Mouse (Mus musculus): ENCODE results near the gene Gab1. TPM values are rescaled to one million over a fixed set of nuclear protein-coding genes. Genes with fewer than 3 reads are reported as not detected.
A peak's percentile ranks its signal among the peaks of the same experiment; 100 is the strongest.

Gab1 gene
- total RNA-seq, 2 experiments from 2014 or later = 20.0 to 23.0 TPM

DNA sequence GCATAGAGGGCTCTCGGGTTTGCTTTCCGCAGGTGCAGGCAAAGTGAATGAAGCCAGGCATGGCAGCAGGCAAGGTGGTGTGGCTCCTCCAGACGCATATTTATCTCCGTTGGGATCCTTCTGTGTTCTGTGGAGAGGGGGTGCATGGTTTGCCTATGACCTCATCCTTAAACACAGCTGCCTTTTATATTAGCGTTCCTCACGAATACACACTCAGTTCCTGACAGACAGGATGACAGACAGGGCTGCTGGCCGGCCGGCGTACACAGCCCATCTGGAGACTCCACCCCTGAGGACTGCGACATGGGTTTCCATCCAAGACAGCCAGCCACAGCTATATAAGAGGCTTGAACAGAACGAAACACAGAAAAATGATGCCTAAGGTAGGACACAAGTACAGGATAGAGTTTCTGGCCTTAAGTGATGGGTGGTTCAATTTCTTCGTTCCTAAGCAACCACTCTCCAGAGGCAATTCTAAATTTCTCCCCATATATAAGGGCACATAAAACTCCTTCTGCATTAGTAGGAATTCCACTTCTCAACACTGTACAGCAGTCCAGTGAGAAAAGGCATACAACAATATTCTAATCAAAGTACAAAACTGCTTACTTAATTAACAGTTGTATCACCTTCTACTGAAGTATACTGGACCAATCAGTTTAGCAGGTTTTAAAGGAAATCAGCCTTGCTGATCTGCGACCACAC is 66.1 kb downstream of the Gab1 start:
- no peak for DNase-seq (ENCODE audit: extremely low spot score in 1 of 2, low spot score in 1 of 2)

DNA sequence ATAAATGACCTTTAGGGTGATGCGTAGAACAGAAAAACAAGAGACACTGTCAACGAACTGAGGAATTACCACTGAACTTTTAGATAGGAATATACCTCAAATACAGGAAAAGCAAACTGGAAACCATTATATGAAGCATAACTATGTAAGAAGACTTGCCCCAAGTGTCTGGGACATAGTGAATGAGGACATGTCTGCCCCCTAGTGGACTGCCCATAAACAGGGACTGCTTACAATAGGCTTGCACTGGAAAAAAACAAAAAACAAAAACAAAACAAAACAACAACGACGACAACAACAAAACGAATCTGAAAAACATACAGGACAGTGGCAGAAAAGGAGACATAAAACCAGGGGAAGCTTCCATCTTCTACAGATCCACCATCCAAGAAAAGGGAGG is 66.9 kb downstream of the Gab1 start:
- peak in 1 of 2 experiments; percentile 58 for DNase-seq (ENCODE audit: extremely low spot score in 1 of 2, low spot score in 1 of 2)

DNA sequence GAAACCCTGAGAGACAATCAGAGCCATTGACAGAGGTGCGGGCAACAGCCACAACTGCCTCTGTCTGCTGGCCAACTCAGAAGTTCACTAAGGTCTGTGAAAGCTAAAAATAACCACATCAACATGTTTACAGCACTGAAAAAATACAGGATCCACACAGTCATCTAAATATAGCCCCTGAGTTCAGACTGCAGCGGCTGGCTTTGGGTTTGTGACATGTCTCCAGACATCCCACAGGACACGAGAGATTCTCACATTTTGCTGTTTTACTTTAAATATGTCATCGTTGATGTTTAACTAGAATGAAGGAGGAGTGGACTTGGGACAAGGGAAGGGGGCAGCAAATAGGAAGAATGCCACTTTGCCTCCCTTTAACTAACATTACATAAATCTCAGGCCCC is 68.7 kb downstream of the Gab1 start:
- no peak for DNase-seq (ENCODE audit: extremely low spot score in 1 of 2, low spot score in 1 of 2)

DNA sequence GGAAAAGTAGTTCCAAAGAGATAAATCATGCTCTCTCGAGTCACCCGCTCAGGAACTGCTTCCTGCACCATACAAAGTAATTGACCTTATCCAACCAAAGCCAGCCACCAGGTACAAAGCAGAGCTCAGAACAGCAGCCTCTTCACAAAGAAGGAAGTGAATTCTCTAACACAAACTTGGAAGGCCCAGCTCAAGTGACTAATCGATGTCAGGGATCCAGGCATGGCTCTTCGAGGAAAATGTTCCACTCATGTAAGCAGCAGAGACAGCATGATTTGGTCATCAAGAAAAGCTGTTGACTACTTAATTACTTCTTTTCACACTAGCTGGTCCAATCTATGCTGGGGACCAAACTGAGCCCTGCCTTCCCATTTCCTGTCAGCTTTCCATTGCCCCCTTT is 69.4 kb downstream of the Gab1 start:
- DNase-seq (ENCODE audit: extremely low spot score in 1 of 2, low spot score in 1 of 2) = no peak

DNA sequence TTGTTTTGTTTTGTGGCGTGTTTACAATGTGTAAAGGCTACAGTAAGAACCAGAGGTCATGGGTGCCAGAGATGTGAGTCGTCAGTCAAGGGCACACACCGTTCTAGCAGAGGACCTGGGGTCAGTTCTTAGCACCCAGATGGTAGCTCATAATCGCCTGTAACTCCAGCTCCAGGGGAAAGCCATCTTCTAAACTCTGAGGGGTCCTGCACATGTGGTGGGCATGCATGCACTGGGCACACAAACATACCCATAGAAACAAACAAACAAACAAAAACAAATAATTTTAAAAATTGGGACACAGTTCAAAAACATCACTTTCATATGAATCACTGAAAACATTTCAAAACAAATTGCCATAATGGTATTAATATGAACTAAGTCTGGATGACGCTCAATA is 69.9 kb downstream of the Gab1 start:
- no peak for DNase-seq (ENCODE audit: extremely low spot score in 1 of 2, low spot score in 1 of 2)

DNA sequence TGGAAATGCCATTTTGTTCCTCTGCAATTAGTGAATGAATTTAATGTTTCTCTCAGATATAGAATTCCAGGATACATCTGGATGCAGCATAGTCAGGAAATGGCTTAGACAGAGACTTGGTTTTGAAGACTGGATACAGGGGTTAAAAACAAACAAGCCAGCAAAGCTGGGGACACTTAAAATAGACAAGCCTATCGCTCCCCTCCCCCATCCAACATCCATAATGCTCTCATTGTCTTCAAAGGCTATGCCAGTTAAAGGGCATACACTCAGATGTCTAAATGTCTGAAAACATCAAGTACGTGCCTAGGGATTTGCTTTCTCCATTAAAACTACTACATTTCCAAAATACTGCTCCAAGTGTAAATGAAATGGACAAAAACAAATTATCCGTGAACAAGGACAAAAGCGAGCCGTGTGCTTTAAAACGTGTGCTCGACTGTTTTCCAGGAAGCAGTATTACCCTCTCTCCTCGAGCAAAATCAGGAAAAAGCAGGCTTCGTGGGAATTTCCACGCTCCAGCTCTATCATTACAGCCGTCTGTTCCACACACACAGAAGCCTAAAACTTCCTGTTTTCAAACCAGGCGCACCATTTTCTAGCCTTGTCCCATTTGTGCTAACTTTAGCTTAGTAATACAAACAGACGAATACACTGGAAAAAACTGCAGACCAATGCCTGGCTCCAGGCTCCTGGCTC is 72.4 kb downstream of the Gab1 start:
- DNase-seq (ENCODE audit: extremely low spot score in 1 of 2, low spot score in 1 of 2) = no peak

DNA sequence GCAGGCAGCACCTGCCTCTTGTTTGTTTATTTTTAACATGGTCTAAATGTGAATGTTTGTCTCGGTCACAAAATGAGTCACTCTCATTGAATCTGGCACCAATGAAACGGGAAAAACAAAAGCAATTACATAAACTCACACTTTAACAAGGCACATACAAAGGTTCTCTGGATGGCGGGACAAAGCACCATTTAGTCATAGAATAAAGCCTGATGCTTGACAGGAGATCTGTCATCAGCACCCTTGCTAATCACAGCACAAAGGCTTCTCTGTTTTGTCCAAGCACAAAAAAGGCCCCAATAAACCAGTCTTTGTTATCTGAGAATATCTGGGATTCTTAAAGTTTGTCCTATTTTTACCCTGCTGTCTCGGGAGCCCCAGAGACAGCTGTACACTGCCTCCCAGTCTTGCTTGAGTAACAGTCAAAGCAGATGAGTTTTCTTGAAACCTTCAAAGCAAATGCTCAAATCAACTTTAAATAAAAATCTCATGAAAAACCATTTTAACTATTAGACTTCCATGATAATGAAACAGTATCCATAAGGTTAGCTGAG is 76.2 kb downstream of the Gab1 start:
- no peak for DNase-seq (ENCODE audit: extremely low spot score in 1 of 2, low spot score in 1 of 2)

DNA sequence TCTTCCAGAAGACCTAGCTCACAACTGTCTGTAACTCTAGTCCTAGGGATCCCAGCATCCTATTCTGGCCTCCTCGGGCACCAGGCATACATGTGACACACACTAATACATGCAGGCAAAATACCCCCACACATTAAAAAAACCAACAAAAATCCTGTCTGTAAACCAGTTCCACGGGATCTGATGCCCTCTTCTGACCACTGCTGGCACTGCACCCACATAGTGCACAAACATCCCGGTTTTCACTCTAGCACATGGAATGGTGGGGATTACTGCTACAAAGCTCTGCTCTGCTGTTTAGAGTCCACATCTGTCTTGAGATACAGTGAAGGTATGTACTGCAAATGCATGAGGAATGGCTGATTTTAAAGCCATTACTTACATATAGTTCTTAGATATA is 81.5 kb downstream of the Gab1 start:
- no peak for DNase-seq (ENCODE audit: extremely low spot score in 1 of 2, low spot score in 1 of 2)

DNA sequence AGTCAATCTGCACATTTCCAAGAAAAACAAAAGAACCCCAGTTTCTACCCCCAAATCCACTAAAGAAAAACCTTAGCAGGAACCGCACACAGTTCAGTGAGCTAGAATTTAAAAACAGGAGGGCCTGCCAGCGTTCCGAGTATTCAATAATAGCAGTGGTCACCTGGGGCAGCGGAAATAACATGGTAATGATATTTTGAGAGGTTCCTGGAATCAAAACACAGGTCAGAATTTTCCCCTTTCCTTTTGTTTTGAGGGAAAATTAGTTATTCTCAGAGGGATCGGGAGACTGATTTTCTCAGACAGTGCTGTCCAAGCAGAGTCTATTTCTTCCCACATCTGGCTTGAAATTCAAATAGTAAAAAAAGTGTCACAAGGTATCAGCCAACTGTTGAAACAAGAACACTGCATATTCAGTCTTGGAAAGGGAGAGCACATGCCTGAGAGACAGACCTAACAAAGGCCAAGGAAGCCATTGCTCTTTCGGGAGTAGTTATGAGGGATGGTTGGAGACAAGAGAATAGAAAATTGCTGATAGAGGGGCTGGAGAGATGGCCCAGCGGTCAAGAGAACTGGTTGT is 82.0 kb downstream of the Gab1 start:
- no peak for DNase-seq (ENCODE audit: extremely low spot score in 1 of 2, low spot score in 1 of 2)

DNA sequence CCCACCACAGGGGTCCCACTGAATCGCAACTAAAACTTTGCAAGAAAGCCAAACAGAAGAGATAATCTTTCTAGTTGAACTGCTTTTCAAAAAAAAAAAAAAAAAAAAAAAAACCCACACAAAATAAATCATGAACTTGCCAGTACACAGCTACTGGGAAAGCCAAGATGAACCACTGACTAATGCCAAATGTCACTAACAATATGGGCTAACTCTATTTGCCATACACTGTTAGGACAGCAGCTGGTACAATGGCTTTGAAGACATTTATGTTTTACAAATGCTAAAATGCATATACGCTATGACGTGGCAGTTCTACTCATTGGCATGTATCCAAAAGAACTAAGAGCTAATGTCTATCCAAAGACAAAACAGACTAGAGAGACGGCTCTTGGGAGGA is 84.2 kb downstream of the Gab1 start:
- no peak for DNase-seq (ENCODE audit: extremely low spot score in 1 of 2, low spot score in 1 of 2)

DNA sequence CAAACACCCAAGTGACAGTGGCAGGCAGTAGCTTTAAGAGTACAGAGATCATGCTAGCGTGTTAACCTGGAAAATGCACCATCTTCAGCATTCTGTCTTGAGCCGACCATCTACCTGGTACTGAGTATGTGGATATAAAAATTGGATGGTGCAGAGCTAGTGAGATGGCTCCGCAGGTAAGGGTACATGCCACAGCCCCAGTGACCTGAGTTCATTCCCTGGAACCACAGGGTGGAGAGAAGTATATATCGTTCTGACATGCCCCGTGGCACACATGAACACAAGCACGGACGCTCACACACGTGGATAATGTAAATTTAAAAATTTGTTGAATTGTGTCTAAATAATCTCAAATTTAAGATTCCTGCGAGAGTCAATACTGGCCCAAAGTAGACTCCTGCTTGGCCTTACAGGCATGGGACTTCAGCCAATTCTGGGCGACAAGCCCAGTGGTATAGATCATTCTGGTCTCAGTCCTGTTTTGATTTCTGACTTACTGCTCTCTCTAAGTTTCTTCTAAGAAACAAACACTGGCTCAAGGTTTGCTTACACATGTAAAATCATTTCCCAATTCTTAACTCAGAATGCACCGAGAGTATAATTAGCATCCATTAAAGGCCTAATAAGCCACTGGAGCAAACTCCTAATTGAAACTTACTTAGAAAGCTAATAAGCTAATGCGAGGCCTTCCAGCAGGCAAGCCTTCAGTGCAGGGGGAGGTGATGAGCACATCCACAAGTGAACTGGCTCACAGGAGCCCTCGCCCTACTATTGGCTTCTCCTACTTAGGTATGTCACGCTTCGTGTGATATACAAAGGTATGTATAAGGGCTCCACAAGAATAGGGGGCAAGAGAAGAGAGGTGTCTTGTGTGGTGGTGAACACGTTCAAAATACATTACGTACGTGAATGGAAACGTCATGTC is 85.5 kb downstream of the Gab1 start:
- DNase-seq (ENCODE audit: extremely low spot score in 1 of 2, low spot score in 1 of 2) = no peak

DNA sequence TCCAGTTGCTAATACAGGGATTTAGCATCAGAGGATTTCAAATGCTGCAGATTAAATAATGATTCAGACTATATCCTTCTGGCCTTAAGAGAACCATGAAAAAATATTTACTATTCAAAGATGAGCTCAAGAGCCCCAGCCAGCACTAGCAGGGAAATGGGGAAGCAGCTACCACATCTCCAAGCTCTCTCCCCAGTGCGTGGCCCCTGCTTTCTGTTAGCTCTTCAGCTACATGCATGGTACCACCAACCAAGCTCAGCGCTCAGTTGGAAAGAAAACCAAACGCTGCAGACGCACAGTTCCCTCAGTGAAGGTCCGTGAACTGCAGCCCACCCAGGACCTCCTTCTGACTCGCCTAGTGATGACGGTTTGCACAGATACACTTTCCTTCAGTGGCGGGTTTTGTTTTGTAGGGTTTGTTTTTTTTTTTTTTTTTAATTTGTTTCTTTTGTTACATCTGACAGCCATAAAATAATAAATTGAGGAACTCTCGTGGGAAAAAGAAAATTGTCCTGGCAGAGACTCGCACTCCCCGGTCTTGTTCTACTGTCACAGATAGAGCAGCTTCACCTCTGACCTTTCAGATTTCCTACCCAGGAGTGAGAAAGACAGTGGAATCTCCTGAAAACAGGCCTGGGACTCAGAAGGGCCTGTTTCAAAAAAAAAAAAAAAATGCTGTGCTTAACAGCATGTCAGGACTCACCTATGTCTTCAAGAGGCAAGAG is 86.4 kb downstream of the Gab1 start:
- no peak for DNase-seq (ENCODE audit: extremely low spot score in 1 of 2, low spot score in 1 of 2)

DNA sequence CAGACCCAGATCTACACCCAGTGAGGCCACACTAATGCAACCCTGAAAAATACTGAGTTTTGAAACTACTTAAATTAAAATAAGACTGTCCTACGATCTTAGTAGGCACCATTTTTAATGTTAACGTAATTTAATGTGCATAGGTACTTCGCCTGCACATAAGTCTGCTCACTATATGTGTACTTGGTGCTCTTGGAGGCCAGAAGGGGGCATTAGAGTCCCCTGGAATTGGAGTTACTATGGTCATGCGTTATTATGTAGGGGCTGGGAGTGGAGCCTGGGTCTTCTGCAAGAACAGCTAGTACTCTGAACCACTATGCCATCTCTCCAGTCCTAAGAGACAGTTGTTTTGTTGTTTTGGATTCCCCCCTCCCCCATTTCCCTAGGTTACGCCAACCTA is 88.1 kb downstream of the Gab1 start:
- DNase-seq (ENCODE audit: extremely low spot score in 1 of 2, low spot score in 1 of 2) = no peak

DNA sequence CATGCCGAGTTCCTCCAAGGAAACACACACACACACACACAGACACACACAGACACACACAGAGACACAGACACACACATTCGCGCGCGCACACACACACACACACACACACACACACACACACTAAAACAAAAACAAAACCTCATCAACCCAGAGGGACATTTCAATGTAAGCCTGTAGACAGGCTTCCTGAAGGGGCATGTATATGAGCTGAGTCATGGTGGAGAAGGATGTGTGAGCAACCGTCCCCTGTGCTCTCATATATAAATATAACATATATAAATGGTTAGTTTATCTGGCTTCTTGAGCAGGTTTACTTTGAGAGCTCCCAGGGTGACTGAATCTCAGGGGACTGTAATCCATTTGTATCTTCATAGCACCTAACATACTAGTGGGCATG is 91.0 kb downstream of the Gab1 start:
- DNase-seq (ENCODE audit: extremely low spot score in 1 of 2, low spot score in 1 of 2) = no peak

DNA sequence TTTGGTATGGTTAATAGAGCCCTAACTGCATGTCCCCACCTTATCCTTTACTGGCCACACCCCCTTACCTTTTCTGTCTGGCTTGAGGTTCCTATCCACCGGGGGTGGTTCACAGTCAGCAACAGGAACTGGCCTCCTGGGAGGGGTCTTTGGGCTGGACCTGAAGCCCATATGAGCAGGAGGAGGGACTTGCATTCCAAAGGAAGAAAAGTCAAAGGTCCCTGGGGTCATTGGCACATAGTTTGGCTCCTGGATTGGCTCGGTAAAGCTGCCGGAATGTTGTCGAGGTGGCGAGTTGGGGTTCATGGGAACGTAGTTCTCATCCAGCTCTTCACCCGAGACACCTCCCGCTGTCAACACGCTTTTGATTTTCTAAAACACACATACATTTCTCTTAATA is 95.8 kb downstream of the Gab1 start:
- DNase-seq (ENCODE audit: extremely low spot score in 1 of 2, low spot score in 1 of 2) = no peak

DNA sequence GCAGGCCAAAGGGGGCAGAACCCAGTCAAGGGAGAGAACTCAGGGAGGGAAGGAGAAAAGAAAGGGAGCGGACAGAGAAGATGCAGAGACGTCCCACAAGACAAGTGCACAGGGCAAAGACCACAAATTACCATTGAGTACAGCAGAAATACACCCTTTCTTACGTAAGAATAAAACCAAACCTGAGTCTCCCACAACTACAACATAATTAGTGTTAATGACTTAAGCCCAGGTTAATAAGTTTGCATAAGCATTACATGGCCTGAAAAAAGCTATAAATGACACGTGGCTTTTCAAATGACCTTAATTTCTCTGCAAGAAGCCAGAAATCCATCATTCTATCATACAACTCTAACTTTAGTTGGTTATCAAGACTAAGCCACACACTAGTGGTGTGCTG is 97.0 kb downstream of the Gab1 start:
- DNase-seq (ENCODE audit: extremely low spot score in 1 of 2, low spot score in 1 of 2) = no peak

DNA sequence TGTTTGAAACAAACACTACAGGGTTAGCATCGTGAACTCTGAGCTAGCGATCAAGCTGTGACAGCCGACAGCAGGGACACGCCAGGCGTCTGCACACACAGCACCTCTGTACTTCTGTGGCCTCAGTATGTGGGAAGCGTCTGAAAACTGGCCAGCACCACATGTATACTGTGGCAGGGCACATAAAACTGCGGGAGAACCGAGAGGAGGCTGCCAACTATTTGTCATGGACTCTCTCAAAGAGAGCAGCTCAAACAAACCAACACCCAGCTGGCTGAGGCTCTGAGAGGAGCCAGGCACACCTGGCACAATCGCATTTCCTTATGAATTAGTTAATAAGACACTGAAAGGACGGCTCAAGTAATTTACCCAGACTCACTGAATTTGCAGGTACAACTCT is 99.0 kb downstream of the Gab1 start:
- no peak for DNase-seq (ENCODE audit: extremely low spot score in 1 of 2, low spot score in 1 of 2)

DNA sequence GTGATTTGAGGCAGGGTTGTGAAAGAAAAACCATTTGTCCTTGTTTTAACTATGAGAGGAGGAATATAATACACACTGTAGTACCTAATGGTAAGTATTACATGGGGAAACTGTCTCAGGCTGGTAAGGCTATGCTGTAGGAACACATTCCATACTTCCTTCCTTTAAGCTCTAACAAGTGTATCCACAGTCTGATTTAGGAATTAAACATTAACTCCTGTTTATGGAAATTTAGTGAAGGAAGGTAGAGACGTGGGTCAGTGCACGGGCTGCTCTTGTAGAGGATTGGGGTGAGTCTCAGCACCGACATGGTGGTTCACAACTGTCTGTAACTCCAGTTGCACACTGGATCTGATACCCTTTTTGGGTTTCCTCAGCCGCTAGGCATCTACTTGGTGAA is 100.0 kb downstream of the Gab1 start:
- DNase-seq (ENCODE audit: extremely low spot score in 1 of 2, low spot score in 1 of 2) = no peak

DNA sequence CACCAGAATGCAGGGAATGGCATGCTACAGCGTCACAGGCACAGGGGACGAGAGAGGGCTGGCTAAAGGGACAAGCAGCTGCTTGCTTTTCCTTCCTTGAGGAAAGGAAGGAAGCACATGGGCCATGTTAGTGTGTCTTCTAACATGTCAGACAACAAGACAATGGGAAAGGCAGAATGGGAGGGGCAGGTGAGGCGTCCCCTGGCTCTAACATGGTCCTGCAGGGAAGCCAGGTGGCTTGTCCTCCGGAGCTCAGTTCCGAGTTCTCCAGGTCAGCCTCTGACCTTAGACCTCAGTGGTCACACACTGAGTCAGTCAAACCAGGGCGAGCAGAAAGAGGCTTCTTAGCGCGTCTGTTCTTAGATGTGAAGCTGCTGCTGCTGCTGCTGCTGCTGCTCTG is 103.9 kb downstream of the Gab1 start:
- no peak for DNase-seq (ENCODE audit: extremely low spot score in 1 of 2, low spot score in 1 of 2)

All from layer of hippocampus, postnatal 25 days (tissue).